Mouse (Mus musculus) gastrocnemius, adult 2 months (tissue): ENCODE results near the gene Mcur1. TPM values are rescaled to one million over a fixed set of nuclear protein-coding genes. Genes with fewer than 3 reads are reported as not detected.

Source experiments
- DNase-seq: peaks from one replicate; pipeline ENCODE4 v3.0.0; 2022
- H3K27ac ChIP-seq: fragments of 200-600 bp; 2 replicates; pipeline ENCODE4 v1.8.1; 2022; ENCODE audit warnings: mild to moderate bottlenecking
- H3K4me3 ChIP-seq: fragments of 200-600 bp; 2 replicates; pipeline ENCODE4 v1.8.1; 2022; ENCODE audit warnings: mild to moderate bottlenecking, moderate library complexity
- CTCF ChIP-seq: fragments of 200-600 bp; IDR thresholded peaks from 2 replicates; pipeline ENCODE4 v1.8.1; 2022; ENCODE audit warnings: antibody characterized with exemption, mild to moderate bottlenecking, moderate library complexity
- intact Hi-C: fragments of 180-260 bp; cut with DNase I; formaldehyde crosslinking; loops from one replicate; pipeline ENCODE4 v1.15.1; 2025
- total RNA-seq, 2 experiments: library from RNA; stranded (reverse); gene quantifications; 2 replicates each; pipeline ENCODE4 v1.2.3; 2021

Gene Mcur1
- total RNA-seq, 2 experiments from 2014 or later: 30.4 to 36.1 TPM

DNA sequence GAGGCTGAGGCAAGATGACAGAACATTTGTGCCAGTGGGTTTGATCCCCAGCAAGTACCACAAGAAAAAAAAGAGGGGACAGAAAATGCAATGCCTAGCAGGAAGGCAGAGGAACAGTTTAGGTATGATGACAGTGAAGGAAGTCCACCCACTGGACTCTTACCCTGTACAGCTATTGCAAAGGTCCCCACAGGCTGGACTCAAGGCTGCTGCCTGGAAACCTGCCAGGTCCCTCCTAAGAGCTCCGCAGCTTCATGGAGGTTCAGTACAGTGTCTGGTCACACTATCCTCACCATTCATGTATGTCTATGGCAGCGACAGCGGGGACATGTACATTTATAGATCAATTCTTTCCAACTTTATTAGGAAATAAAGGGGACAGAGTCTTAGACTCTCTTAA, 20.6 kb downstream of the Mcur1 start:
- Histone ChIP-seq H3K27ac (peak overlapping the region; percentile 66), H3K4me3 (no peak overlapping the region)
- intact Hi-C loops: no loop called here
- no peak for DNase-seq
- no peak for TF ChIP-seq CTCF

DNA sequence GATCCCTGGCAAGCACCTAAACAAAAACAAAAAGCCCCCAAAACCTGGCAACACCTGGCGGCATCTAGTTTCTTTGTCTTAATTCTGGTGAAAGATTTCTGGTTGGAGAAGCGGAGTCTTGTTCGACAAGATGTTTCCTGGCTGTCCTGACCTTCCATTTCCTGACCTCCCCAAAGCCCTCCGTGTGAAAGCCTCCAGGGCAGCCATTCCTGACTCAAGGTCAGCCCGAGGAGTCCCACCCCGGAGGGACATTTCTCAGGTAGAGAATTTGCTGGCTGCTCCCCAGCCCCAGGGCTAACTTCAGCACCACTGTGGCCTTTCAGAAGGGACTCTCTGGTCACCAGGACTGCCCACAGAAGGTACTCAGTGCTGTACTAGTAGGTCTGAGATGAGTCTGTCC, 22.1 kb downstream of the Mcur1 start:
- intact Hi-C loops: no loop called here
- H3K4me3 ChIP-seq: no peak overlapping the region
- no peak overlapping the region for H3K27ac ChIP-seq
- TF ChIP-seq CTCF: no peak
- no peak for DNase-seq

DNA sequence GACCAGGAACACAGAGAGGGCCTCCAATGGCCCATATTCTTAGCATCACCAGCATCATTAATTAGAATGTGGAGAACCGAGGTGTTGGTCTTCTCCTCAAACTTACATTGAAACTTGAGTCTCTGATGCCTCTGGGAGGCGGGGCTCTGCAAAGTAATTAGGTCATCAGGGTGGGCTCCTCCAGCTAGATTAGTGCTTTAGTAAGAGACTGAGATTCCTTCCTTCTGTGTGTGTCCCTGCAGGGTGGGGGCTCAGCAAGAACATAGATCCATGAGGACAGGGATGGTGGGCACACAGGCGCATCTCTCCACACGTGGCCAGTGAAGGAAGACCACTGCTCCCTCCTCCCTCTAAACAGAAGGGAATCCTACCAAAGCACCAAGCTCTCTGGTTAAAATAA, 26.0 kb downstream of the Mcur1 start:
- no peak for DNase-seq
- intact Hi-C loops: no loop called here
- Histone ChIP-seq H3K27ac (no peak overlapping the region), H3K4me3 (no peak overlapping the region)
- TF ChIP-seq CTCF: no peak

DNA sequence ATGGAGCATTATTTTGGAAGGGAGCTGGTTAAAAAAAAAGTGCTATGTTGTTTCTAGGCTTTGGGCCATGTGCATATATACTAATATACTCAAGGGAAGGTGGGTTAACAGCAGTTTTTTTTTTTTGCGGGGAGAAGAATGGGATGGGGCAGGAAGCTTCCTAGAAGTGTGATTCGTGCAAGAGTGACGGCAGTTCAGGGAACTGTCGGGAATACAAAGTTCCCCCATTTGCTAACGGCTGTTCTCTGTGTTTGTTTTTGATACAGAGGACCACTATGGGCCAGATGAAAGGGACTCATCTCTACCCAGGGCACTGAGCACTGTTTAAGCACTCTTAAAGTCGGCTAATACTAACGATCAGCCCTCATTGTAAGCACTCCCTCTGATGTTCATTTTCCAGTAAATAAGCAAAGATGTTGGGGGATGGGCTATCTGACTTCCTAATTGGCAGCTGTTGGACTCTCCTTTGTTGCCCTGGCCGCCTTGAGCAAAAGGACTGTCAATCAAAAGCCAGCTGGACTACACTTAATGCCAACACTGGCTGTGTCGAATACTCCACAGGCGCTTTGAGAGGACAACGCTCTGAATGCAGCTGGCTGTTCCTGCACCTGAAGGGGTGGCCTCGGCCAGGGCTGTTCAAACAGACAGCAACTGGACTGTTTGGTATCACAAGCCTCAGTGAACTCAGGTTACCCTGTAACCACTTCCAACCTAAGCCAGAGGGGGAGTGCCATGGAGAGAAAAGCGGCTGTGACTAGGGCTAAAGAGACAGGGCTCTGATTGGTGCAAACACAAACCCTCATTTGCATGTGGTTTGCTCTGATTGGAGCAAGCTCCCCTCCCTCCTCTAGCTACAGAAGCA, 28.9 kb downstream of the Mcur1 start:
- Histone ChIP-seq H3K4me3 (peak overlapping the region; percentile 50), H3K27ac (peak overlapping the region; percentile 81)
- intact Hi-C loops: no loop called here
- peak; percentile 14; the same call in 1 of the 2 replicates for TF ChIP-seq CTCF
- peak; percentile 60 for DNase-seq

DNA sequence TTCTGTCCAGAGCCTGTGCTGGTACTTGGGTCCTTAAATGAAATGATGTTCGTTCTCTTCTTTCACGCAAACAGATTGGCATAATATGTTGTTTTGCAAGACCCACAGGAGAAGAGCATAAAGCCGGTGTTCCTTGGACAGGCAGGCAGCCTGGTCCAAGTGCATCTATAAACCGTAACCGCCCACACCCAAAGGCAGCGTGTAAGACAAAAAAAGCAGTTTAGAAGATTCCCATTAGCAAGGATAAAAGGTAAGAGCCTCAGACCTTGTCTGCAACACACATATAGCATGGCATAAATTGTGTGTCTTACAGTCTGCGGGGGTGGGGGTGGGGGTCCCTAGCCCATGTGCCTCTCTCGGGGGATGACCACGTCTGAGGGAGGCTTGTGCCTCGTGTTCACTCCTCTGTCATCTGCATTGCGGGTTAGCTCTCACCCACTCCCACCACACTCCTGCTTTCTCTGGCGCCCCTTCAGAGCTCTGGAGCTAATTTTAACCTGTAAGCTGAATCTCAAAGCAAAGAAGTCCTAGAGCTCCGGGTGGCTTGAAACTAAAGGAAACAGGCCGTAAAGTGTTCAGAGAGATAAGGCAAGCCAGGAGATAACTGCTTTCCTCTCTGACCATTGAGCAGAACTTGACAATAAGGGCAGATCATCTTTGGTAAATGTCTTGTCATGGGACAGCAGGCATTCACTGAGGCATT, 29.7 kb downstream of the Mcur1 start:
- no peak for TF ChIP-seq CTCF
- Histone ChIP-seq H3K4me3 (peak overlapping the region; percentile 50), H3K27ac (peak overlapping the region; percentile 81)
- intact Hi-C loops: no loop called here
- peak; percentile 43 for DNase-seq

DNA sequence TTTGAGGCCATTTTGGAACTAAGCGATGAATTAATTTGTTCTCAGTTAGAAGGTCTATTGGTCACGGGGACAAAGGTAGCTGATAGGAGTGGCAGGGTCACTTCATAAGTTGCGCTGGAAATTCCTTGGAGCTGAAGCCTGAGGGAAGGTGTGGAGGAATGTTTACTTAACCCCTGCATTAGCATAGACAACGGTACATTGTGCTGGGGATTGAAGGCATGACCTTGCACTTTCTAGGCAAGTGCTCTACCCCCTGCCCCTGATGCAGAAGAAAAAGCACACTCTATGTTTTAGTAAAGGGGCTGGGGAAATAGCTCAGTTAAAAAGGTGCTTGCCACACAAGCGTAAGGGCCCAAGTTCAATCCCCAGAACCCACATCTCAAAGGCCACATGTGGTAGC, 33.7 kb downstream of the Mcur1 start:
- H3K4me3 ChIP-seq: no peak overlapping the region
- DNase-seq: no peak
- intact Hi-C loops: no loop called here
- H3K27ac ChIP-seq: peak overlapping the region; percentile 85; the same call in 1 of the 2 replicates
- no peak for TF ChIP-seq CTCF

DNA sequence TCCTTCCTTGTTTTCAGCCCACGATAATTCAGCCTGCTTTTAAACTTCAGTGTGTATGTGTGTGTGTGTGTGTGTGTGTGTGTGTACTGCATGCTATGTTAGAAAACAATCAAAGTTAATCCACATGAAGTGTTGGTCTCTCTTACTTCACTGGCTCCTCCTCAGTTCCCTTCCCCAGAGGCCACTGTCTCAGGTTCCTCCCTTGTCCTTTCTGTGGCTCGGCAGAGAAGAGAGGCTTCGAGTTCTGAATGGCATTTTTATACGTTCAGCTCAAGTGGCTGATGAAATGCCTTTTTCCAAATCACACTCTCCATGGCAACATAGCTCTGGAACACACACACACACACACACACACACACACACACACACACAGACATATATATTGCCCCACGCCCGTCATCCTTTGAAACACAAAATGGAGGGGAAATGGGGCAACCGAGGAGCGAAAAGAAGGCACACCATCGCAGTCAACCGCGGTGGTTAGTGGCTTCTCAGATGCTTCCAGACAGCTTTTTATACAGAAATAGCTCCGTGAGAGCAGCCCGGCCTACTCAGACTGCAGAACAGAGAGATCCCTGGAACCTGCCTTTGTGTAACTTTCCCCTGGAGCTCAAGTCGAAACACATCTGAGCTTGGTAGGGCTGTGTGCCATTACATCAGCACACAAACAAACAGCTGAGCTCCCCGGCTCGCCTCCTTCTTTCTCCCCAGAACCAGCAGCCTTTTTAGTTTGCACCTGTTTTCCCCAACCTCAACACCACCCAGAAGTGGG, 34.4 kb downstream of the Mcur1 start:
- no peak for DNase-seq
- Histone ChIP-seq H3K4me3 (no peak overlapping the region), H3K27ac (peak overlapping the region; percentile 85)
- intact Hi-C loops: no loop called here
- TF ChIP-seq CTCF: no peak

DNA sequence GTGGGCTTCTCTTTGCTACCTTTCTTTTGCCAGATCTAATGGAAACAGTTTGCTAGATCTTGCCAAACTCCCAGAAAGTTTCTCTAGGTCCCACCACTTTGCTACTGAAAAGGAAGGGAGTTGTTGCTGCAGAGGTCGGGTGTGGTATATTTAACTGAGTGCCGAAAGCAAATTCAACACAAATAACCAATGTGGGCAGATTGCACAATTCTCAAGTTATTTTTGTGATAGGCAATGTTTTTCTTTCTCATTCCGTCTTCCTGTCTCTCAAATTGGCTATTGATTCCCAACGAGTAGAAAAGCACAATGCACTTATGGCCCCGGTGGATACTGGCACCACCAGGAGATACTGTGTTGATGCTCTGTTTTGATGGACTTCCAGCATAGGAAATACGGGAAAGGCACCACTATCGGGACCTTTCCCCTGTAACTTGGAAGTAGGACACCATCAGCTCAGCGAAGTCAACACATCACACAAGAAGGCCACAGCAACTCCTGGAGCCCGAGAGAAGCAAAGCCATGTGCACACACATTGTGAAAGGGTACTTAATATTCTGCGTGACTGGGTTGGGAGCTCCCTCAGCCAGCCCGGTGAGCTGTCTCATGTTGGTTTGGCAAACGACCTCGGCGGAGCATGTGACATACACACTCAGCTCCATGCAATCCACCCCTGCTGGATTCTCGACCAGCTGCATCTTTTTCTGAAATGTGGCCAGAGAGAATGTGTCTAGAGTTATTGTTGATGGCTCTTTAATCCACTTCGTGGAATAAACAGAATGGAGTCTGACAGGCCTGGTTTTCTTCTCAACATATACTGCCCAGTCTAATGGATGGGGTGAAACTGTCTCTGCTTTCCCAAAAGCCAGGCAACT, 35.3 kb downstream of the Mcur1 start:
- intact Hi-C loops: loop anchor here (5.0 kb wide), 1 partner anchor 42 kb away; the partner anchor contains the start of gene Ranbp9
- Histone ChIP-seq H3K4me3 (peak overlapping the region; percentile 40), H3K27ac (peak overlapping the region; percentile 85)
- no peak for TF ChIP-seq CTCF
- DNase-seq: peak; percentile 77

DNA sequence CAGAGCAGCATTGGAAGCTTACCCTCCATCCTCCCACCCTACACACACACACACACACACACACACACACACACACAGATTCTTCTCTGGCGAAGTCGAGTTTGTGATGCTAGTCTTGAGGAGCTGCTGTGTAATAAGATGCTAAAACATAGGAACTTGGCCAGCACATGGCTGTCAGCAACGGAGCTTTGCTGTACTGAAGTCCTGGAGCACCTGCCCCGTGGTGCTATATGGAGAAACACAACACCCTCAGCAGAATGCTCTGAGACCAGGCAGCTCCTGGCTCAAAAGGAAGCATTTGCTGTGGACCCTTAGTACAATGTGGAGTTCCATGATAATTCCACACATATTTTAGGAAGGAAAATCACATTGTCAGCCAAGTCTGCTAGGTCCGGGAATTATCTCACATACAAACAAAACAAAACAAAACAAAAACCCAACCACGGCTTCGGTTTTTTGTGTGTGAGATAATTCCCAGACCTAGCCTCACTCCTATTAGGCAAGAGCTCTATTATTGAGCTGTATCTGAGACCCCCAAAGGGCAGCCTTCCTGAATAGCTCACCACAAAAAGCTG, 36.0 kb downstream of the Mcur1 start:
- Histone ChIP-seq H3K4me3 (peak overlapping the region; percentile 40), H3K27ac (peak overlapping the region; percentile 85)
- DNase-seq: no peak
- no peak for TF ChIP-seq CTCF
- intact Hi-C loops: loop anchor here (5.0 kb wide), 1 partner anchor 42 kb away; the partner anchor contains the start of gene Ranbp9

DNA sequence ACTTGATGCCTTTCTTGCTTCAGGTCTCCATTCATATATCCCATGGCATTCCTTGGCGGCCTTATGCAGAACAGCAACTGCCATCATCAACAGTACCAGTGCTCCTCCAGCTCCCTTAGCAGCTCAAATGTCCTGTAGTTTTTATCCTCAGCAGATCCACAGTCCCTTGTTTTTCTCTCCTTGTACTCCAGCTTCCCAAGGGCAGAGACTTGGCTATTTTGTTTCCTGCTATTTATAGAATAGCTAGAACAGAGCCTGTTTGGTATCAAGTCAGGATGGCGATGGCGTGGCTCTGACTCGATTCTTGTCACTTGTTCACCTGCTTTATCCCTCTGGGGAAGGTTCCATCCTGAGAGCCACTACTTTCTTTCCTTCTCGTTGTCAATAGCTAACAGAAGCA, 38.1 kb downstream of the Mcur1 start:
- Histone ChIP-seq H3K27ac (peak overlapping the region; percentile 77), H3K4me3 (peak overlapping the region; percentile 40)
- intact Hi-C loops: loop anchor here (5.0 kb wide), 1 partner anchor 40 kb away; the partner anchor contains the start of gene Ranbp9
- DNase-seq: no peak
- TF ChIP-seq CTCF: no peak

DNA sequence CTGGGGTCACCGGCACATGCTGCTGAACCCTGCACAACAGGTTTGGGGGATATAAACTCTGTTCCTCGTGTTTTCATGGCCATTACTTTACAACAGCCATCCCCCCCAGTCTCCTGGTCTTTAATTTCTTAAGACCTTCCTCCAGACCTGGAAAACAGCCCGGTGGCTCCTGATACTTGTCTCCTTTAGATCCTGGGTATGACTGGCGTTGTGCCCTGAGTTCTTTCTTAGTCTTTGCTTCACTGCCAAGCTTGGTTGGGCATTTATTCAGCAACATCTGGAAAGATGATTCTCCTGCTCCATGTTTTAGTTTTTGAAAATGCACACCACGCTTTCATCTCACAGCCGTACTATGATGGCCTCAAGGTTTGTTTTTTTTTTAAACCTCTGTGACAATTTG, 40.7 kb downstream of the Mcur1 start:
- Histone ChIP-seq H3K4me3 (no peak overlapping the region), H3K27ac (no peak overlapping the region)
- intact Hi-C loops: no loop called here
- peak; percentile 34 for DNase-seq
- no peak for TF ChIP-seq CTCF
